Comparison of ENCODE assay signal across 7 mouse cellular contexts in genomic region chr6:143166452-143167357, GRCm38 (mm10). TPM values are rescaled to one million over a fixed set of nuclear protein-coding genes. Genes with fewer than 3 reads are reported as not detected.
A peak's percentile ranks its signal among the peaks of the same experiment; 100 is the strongest.
DNase-seq lines count a peak whose midpoint lies in the region; ATAC-seq lines count a peak whose summit lies in the region.

Gene Etnk1, plus strand, starts transcription at chr6:143167221.

- intact Hi-C loops in gastrocnemius, postnatal 36 days (cut with DNase I): loop anchor here (2.0 kb wide), 1 partner anchor 66 kb away; the partner anchor contains the start of gene C2cd5
- intact Hi-C loops in left cerebral cortex, postnatal 25 days (cut with DNase I): loop anchor here (1.0 kb wide), 2 partner anchors 47 to 66 kb away; partner anchors contain the start of gene C2cd5

- H3K27me3 ChIP-seq in intestine, embryonic 15.5 days (replicated peaks): no peaks in the 10 kb centered on the region
- H3K27me3 ChIP-seq in midbrain, embryonic 10.5 days (ENCODE audit: low read depth, poor library complexity, severe bottlenecking): peaks cover 28% of the 10 kb centered on the region

- peak; percentile 97 for ATAC-seq in intestine, embryonic 15.5 days

- no peaks in the 10 kb centered on the region for H3K9me3 ChIP-seq in intestine, embryonic 15.5 days
- no peaks in the 10 kb centered on the region for H3K9me3 ChIP-seq in midbrain, embryonic 10.5 days (replicated peaks)

- H3K36me3 ChIP-seq in intestine, embryonic 15.5 days: no peaks in the 10 kb centered on the region
- H3K36me3 ChIP-seq in midbrain, embryonic 10.5 days: peaks cover 11% of the 10 kb centered on the region

- peak; percentile 97 for DNase-seq in adrenal gland, adult 2 months
- peak; percentile 89 for DNase-seq in embryo, embryonic 11.5 days (ENCODE audit: low read depth, low spot score)
- peak; percentile 94 to 95 for DNase-seq in gastrocnemius, postnatal 36 days
- peak; percentile 99 to 100 for DNase-seq in left cerebral cortex, postnatal 25 days (ENCODE audit: low spot score in 2 of 2)
- peak; percentile 93 for DNase-seq in midbrain, embryonic 10.5 days (ENCODE audit: low spot score)
- DNase-seq in right cerebral cortex, postnatal 4 days: peak; percentile 97

- H3K4me2 ChIP-seq in intestine, embryonic 15.5 days (replicated peaks): peak within 1 kb of the TSS; percentile 80

- H3K4me1 ChIP-seq in intestine, embryonic 15.5 days (replicated peaks): 0 out of 2 replicates have a peak, but pooled peaks cover 7% of the 10 kb centered on the region
- H3K4me1 ChIP-seq in midbrain, embryonic 10.5 days: peaks cover 43% of the 10 kb centered on the region

- H3K4me3 ChIP-seq in intestine, embryonic 15.5 days (replicated peaks): peak within 1 kb of the TSS; percentile 91
- H3K4me3 ChIP-seq in midbrain, embryonic 10.5 days: peak within 1 kb of the TSS; percentile 90

- under 1% methylated on average over 77 of the region's 81 CpGs for WGBS in intestine, embryonic 15.5 days
- WGBS in midbrain, embryonic 10.5 days: 1% methylated on average over 81 of the region's 81 CpGs

- H3K27ac ChIP-seq in intestine, embryonic 15.5 days: peak within 1 kb of the TSS; percentile 95
- peak within 1 kb of the TSS; percentile 95 for H3K27ac ChIP-seq in midbrain, embryonic 10.5 days (replicated peaks)

- H3K9ac ChIP-seq in intestine, embryonic 15.5 days: peak within 1 kb of the TSS; percentile 82

RNA-seq across cellular contexts. Expression of gene Etnk1, which starts in this region (rescaled TPM):
- total RNA-seq in adrenal gland, adult 2 months (2021): 10 to 100 TPM; 92.4 to 98.3 TPM
- polyA plus RNA-seq in adrenal gland, adult 2 months (2012; rRNA removed): 42.0 and 111 TPM in 2 replicates
- 10 to 100 TPM; 13.7 to 15.2 TPM for total RNA-seq in gastrocnemius, postnatal 36 days (2021)
- polyA plus RNA-seq in intestine, embryonic 15.5 days (2015; fragmentation: Nextera tagmentation; extraction: Ambion mirVana): 17.9 and 18.6 TPM in 2 replicates
- 100 to 1,000 TPM; 175 to 192 TPM for total RNA-seq in left cerebral cortex, postnatal 25 days (2021)
- polyA plus RNA-seq in midbrain, embryonic 10.5 days (2016; fragmentation: Nextera tagmentation; extraction: Ambion mirVana): 21.0 and 23.9 TPM in 2 replicates

Comparison
In these comparisons a context has a peak if more than half of its experiments do, and no peak if none do; other contexts are left out.
1. Peak in every context shown above with its lines: DNase-seq, ATAC-seq, H3K4me3 ChIP-seq and H3K27ac ChIP-seq.
2. RNA of gene Etnk1 (total RNA-seq): 175 to 192 TPM in left cerebral cortex, postnatal 25 days and 92.4 to 98.3 TPM in adrenal gland, adult 2 months; 13.7 to 15.2 TPM in gastrocnemius, postnatal 36 days; every median in the first group is over 4 times any median in the second.